Mouse (Mus musculus) megakaryocyte, adult 5-6 weeks (primary cell): ENCODE data around the gene Vmn1r38. TPM values are rescaled to one million over a fixed set of nuclear protein-coding genes. Genes with fewer than 3 reads are reported as not detected.
"Not testable (repeated sequence)": the region's sequence is repeated elsewhere in the genome, so short reads cannot be mapped to it uniquely, and the experiment has no call there.

ENCODE experiments used
- ATAC-seq: 2 replicates; pipeline ENCODE4 v1.8.0; 2016; ENCODE audit warnings: mild to moderate bottlenecking, inconsistent platforms; ENCODE audit not compliant: poor library complexity, severe bottlenecking
- total RNA-seq, 2 experiments: library from RNA; stranded (forward) in 1 of 2; stranded (reverse) in 1 of 2; fragments of 153-499, 151-499 nt in 1 of 2; fragments of 221-1000, 200-1000 nt in 1 of 2; gene quantifications; 2 replicates each; pipeline versions ENCODE4 v1.2.3 to v1.2.4; 2015 to 2017

The Vmn1r38 gene
- total RNA-seq (2015) (not detected in 2 replicates), total RNA-seq (2017) (not detected in 2 replicates)

- not testable (repeated sequence) for ATAC-seq
These were observed at the start of gene Vmn1r38 for GRCm38 (mm10) chr6:66782527-66782926. Gene Vmn1r38 (minus strand): TSS chr6:66782627.

GRCm38 (mm10) chr6:66810509-66810908, 28.1 kb upstream of the Vmn1r38 start, which contains the start of gene Vmn1r39:
Gene Vmn1r39 (minus strand): TSS chr6:66810609.
- no peak for ATAC-seq

GRCm38 (mm10) chr6:66806311-66806710, 23.9 kb upstream of the Vmn1r38 start:
- ATAC-seq: no peak

- ATAC-seq: no peak
These were observed 23.3 kb upstream of the Vmn1r38 start for GRCm38 (mm10) chr6:66805713-66806112.

- not testable (repeated sequence) for ATAC-seq
These were observed 53.3 kb downstream of the Vmn1r38 start, which contains the start of gene Vmn1r37 for GRCm38 (mm10) chr6:66729082-66729481. Gene Vmn1r37 (plus strand): TSS chr6:66729382.

Other genes with a start within 250 kb of the Vmn1r38 start
- 156 and 172 TPM in 2 replicates for gene Mad2l1, start 247.2 kb downstream of the Vmn1r38 start, total RNA-seq (2015)
- gene Mad2l1, start 247.2 kb downstream of the Vmn1r38 start, total RNA-seq (2017): 112 and 113 TPM in 2 replicates
- gene Vmn1r32, start 222.5 kb downstream of the Vmn1r38 start, total RNA-seq (2015): not detected in 2 replicates
- not detected in 2 replicates for gene Vmn1r32, start 222.5 kb downstream of the Vmn1r38 start, total RNA-seq (2017)
- gene Vmn1r33, start 164.3 kb downstream of the Vmn1r38 start, total RNA-seq (2015): not detected in 2 replicates
- gene Vmn1r33, start 164.3 kb downstream of the Vmn1r38 start, total RNA-seq (2017): not detected in 2 replicates
- not detected in 2 replicates for gene Vmn1r34, start 138.7 kb downstream of the Vmn1r38 start, total RNA-seq (2015)
- not detected in 2 replicates for gene Vmn1r34, start 138.7 kb downstream of the Vmn1r38 start, total RNA-seq (2017)
- gene Vmn1r35, start 96.7 kb downstream of the Vmn1r38 start, total RNA-seq (2015): not detected in 2 replicates
- gene Vmn1r35, start 96.7 kb downstream of the Vmn1r38 start, total RNA-seq (2017): not detected in 2 replicates
- not detected in 2 replicates for gene Vmn1r36, start 63.5 kb downstream of the Vmn1r38 start, total RNA-seq (2015)
- not detected in 2 replicates for gene Vmn1r36, start 63.5 kb downstream of the Vmn1r38 start, total RNA-seq (2017)
- not detected in 2 replicates for gene Vmn1r37, start 53.2 kb downstream of the Vmn1r38 start, total RNA-seq (2015)
- not detected in 2 replicates for gene Vmn1r37, start 53.2 kb downstream of the Vmn1r38 start, total RNA-seq (2017)
- not detected in 2 replicates for gene Vmn1r39, start 28.0 kb upstream of the Vmn1r38 start, total RNA-seq (2015)
- not detected in 2 replicates for gene Vmn1r39, start 28.0 kb upstream of the Vmn1r38 start, total RNA-seq (2017)
- 61.0 and 78.1 TPM in 2 replicates for gene Gng12, start 113.8 kb upstream of the Vmn1r38 start, total RNA-seq (2015)
- 42.9 and 63.5 TPM in 2 replicates for gene Gng12, start 113.8 kb upstream of the Vmn1r38 start, total RNA-seq (2017)